Mouse (Mus musculus): Measurements from ENCODE around the gene Lrtm1.

The Lrtm1 gene

GRCm38 (mm10) chr14:29031858-29032395, 13.9 kb downstream of the Lrtm1 start:
- ATAC-seq (ENCODE audit: low TSS enrichment), result no peak

DNA sequence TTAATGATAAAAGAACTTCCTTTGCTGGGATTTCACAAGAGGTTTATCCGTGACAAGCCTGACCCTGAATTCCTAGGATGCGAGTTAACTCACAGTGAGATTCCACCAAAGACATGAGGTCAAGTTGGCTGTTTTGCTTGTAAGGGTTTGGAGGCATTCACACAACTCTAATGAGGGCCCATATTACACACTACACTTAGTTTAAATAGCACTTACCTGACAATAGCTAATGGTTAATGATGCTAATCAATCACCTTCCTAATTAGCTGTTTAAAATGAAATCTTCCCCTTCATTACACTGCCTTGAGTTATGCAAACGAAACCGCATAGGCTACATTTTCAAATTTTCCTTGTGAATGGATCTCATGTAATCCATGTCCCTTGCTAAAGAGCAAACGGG, 20.2 kb downstream of the Lrtm1 start:
- ATAC-seq (ENCODE audit: low TSS enrichment), result no peak

DNA sequence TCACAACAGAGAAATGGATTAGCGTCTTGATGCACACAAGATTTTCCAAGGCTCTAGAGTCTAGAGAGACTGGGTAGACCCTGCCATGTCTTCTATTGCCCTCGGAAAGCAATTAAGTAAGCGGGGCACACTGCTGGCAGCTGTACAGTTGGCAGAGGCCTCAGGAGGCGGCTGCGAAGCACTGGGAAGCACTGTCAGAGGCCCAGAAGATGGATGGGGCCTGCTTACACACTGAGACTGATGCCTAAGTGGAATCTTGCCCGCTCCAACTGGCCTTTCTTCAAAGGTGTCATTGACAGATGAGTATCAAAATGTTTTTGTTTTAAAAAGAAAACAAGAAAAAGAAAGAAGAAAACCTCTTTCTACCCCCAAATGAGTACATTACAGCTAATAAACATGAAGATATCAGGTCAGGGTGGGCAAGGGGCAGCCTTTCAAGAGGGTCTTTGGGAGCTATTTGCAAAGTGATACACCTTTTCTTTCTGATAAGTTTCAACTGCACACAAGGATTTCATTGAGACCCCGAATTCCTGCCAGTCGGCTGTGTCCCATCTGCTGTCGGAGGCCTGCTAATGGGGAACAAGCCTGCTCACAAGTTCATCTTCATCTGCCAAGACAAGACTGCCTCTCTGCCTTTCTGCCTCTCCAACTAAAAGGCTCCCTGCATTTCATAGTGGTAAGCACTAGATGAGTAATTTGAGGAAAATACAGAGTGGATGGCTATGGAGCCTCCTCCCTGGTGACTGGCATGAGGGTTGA, 22.8 kb downstream of the Lrtm1 start:
- ATAC-seq (ENCODE audit: low TSS enrichment), result no peak

DNA sequence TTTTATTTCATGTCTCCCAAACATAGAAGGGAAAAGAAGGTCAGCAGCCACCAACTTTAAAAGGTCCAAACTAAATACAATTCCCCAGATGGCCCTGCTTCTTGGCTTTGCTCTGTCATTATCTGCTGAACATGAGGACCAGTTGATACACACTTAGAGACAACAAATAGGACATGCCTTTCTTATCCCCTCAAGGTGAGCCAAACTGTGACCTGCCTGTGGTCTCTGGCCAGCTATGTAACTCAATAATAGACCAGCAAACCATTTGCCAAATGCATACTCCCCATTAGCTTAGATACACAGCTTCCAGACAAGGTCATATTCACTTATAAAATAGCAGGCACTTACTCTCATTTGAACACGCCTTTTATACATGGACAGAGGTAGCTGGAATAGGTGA, 23.5 kb downstream of the Lrtm1 start:
- no peak for ATAC-seq (ENCODE audit: low TSS enrichment)

- ATAC-seq (ENCODE audit: low TSS enrichment), result no peak; the same call in 1 of the 2 replicates
Observed at GRCm38 (mm10) chr14:29042355-29042754, 24.3 kb downstream of the Lrtm1 start.

GRCm38 (mm10) chr14:29051951-29052835, 34.2 kb downstream of the Lrtm1 start:
- ATAC-seq (ENCODE audit: low TSS enrichment), result peak; percentile 34; the same call in 1 of the 2 replicates

DNA sequence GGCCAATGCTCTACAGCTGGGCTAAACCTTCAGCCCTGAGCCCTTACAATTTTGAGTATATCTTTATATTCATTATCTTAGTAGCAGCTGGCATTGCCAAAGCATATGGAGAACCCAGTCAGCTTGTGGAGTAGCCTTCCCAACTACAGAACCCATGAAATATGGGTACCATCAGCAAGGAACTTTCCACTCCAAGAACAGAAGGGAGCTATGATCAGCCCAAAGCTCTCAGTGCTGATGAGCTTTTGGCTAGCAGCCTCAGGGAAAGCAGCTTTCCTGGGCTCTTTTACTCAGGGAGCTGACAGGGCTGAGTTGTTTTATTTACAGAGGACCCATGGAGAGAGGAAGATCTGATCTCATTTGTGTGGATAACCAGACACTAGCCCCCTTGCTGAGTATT, 42.7 kb downstream of the Lrtm1 start:
- ATAC-seq (ENCODE audit: low TSS enrichment), result peak; percentile 62

- ATAC-seq (ENCODE audit: low TSS enrichment), result no peak
Observed at GRCm38 (mm10) chr14:29061491-29061890, 43.5 kb downstream of the Lrtm1 start.

GRCm38 (mm10) chr14:29062676-29063075, 44.7 kb downstream of the Lrtm1 start:
- ATAC-seq (ENCODE audit: low TSS enrichment), result 0 out of 2 replicates have a peak, but pooled peaks have one; percentile 16

DNA sequence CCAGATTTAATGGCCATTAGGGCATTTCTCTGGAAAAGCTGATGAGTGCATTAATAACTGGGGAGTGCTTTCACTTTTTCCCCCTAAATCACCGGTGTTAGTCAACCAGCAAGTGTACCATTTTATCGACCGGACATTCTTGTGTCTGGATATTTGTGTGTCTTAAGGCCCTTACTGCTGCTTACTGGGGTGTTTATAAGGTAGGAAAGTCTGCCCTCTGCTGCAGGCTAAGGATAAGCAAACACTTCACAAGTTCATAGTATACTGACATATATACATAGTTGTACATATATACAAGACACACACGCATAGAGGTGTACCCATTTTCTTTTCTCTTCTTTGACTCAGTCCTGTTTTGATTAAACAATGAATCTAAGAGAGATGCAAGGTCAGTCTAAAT, 55.7 kb downstream of the Lrtm1 start:
- ATAC-seq (ENCODE audit: low TSS enrichment), result no peak

- ATAC-seq (ENCODE audit: low TSS enrichment), result no peak
Observed at GRCm38 (mm10) chr14:29077418-29077817, 59.4 kb downstream of the Lrtm1 start.

DNA sequence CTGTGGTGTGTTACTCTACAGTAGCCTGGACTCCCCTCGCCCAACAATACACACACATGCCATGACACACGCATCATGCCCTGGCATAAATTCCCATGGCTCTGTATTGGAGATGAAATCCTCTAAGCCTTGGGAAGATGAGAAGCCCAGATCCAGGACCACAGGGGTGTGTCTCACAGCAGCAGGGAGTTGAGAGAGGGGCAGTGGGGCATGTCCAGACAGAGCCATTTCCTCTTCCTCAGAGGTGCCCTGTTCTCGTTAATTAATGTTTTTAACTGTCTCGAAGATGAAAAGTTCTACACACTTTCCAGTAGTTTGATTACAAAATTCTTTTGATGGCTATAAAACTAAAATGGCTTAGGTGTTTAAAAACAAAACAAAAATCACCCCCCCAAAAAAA, 62.2 kb downstream of the Lrtm1 start:
- no peak for ATAC-seq (ENCODE audit: low TSS enrichment)

- no peak for ATAC-seq (ENCODE audit: low TSS enrichment)
Observed at GRCm38 (mm10) chr14:29080630-29081029, 62.6 kb downstream of the Lrtm1 start.

DNA sequence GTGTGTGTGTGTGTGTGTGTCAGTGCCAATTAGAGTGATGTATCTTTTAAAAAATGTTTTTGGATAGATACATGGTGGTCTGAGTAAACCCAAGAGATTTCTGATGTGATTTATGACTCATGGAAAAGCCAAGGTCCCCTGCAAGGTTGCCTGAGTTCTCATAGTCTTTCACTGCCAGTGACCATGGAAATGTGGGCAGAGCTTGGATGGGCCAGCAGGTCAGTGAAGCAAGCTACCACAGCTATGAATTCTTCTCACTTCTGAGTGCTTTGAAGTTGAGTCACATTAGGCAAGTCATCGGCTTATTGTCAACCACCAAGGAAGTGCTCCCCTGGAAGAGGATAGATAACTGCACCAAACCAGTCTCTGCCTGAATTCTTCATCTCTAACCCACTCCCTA, 64.2 kb downstream of the Lrtm1 start:
- no peak for ATAC-seq (ENCODE audit: low TSS enrichment)

Measured in frontal cortex, adult (tissue).